Mouse (Mus musculus) cortical plate, adult 2 months (tissue): ENCODE measurements around the gene Bsx.

ENCODE experiments used
- CTCF ChIP-seq: fragments of 200-500 bp; IDR thresholded peaks from 2 replicates; pipeline ENCODE4 v1.5.1; 2011; ENCODE audit warnings: mild to moderate bottlenecking, control low read depth, low read length; ENCODE audit not compliant: insufficient read depth; ENCODE audit errors: extremely low read depth
- POLR2A ChIP-seq: fragments of 200-500 bp; IDR thresholded peaks from 2 replicates; pipeline ENCODE4 v1.6.1; 2011; ENCODE audit warnings: mild to moderate bottlenecking, low read length, control low read depth; ENCODE audit not compliant: insufficient read depth; ENCODE audit errors: extremely low read depth

- TF ChIP-seq CTCF (no peak), POLR2A (no peak)
These were observed 15.3 kb upstream of the Bsx start for GRCm38 (mm10) chr9:40858461-40859160.
